ENCODE assay signal across 17 mouse cellular contexts in the genomic region with DNA sequence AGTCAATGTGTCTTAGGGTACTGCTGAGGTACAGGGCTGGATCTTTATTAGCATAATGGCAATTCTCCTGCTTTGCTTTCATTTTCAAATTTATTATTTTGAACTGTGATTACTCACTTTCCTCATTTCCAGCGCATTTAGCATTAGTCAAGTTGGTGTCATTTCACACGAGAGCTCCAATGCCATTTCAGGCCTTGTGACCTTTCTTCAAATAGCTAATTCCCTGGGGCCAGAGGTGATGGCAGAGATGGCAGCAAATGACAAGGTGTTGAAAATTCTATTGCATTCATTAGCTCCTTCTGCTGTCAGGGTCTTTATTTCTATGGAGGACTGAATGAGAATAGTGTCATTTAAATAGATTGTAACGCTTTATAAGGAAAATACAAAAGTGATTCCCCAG.
"Had no signal": no experiment of that assay in that cellular context is flagged by ENCODE, and none has a peak within 500 bp of the region (broad histone marks: within the 10 kb centered on the region; RNA-seq: fewer than 3 reads in every experiment).

No protein-coding gene starts in this region.

- H3K4me3 ChIP-seq: kidney, embryonic 15.5 days; left cerebral cortex, adult 2 months; liver, embryonic 13.5 days; midbrain, embryonic 15.5 days; myocyte; neural tube, embryonic 13.5 days; stomach, embryonic 15.5 days had no signal

- H3K4me2 ChIP-seq: kidney, embryonic 15.5 days; liver, embryonic 13.5 days; midbrain, embryonic 15.5 days; neural tube, embryonic 13.5 days; stomach, embryonic 15.5 days had no signal

- ATAC-seq: midbrain, embryonic 15.5 days had no signal

- H3K4me1 ChIP-seq: kidney, embryonic 15.5 days; liver, embryonic 13.5 days; midbrain, embryonic 15.5 days; neural tube, embryonic 13.5 days; stomach, embryonic 15.5 days had no signal

- H3K9ac ChIP-seq: kidney, embryonic 15.5 days; liver, embryonic 13.5 days; midbrain, embryonic 15.5 days; neural tube, embryonic 13.5 days; stomach, embryonic 15.5 days had no signal

- H3K36me3 ChIP-seq: kidney, embryonic 15.5 days; liver, embryonic 13.5 days; midbrain, embryonic 15.5 days; neural tube, embryonic 13.5 days; stomach, embryonic 15.5 days had no signal

- H3K9me3 ChIP-seq: kidney, embryonic 15.5 days; liver, embryonic 13.5 days; midbrain, embryonic 15.5 days; neural tube, embryonic 13.5 days; stomach, embryonic 15.5 days had no signal

- DNase-seq: kidney, adult 8-10 months; kidney, postnatal 10 days; kidney, postnatal 36 days; layer of hippocampus, postnatal 36 days; liver, embryonic 13.5 days; lung, adult 2 months; retina, postnatal 1 day; right cerebral cortex, postnatal 25 days; spleen, adult 18-20 months; thymus, postnatal 25 days had no signal

- H3K27ac ChIP-seq: kidney, embryonic 15.5 days; left cerebral cortex, adult 2 months; liver, embryonic 13.5 days; macrophage; midbrain, embryonic 15.5 days; neural tube, embryonic 13.5 days; stomach, embryonic 15.5 days had no signal

- H3K27me3 ChIP-seq: kidney, embryonic 15.5 days; liver, embryonic 13.5 days; midbrain, embryonic 15.5 days; neural tube, embryonic 13.5 days; stomach, embryonic 15.5 days had no signal
